Mouse (Mus musculus): ENCODE data around the gene Cdk13. TPM values are rescaled to one million over a fixed set of nuclear protein-coding genes. Genes with fewer than 3 reads are reported as not detected.

The Cdk13 gene
- polyA plus RNA-seq, 1 experiment from 2014 or later = 15.9 TPM

DNA sequence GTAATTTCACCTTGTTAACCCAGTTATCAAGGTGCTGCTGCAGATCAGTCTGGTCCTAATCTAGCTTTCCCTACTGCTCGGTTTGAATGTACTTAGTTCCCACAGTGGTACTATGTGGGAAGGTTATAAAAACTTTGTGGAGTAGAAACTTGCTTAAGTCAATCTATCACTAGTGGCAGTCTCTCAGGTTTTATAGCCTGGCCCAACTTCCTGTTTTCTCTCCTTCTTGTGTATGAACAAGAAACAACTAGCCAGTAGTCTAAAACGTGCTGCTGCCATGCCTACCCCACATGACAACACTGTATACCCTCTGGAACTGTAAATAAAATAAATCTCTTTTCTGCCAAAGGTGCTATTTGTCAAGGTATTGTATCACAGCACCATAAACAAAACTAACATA, 25.0 kb downstream of the Cdk13 start:
- no peak overlapping the region for H3K4me3 ChIP-seq (ENCODE audit: low read depth, low read length)
- WGBS = 75% methylated on average over 2 of the region's 2 CpGs

DNA sequence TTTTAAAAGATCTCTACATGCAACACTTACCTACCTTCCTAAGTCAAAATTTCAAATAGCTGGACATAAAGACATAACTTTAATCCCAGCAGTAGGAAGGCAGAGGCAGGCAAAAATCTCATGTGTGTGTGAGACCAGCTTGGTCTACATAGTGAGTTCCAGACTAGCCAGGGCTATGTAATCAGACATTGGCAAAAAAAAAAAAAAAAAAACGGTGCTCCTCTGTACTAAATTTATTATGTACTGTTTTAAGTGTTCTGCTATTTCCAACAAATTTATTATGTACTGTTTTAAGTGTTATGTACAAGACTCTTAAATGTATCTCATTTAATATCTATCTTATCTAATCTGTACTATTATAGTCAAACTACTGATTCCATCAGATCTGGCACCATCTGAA, 28.6 kb downstream of the Cdk13 start:
- no peak overlapping the region for H3K4me3 ChIP-seq (ENCODE audit: low read depth, low read length)
- ATAC-seq (replicated peaks; ENCODE audit: low FRiP score) = no peak
- no peaks in the 10 kb centered on the region for H3K9me3 ChIP-seq (ENCODE audit: control insufficient read depth, low read length)
- H3K4me2 ChIP-seq = no peak overlapping the region
- 88% methylated on average over 1 of the region's 1 CpGs for WGBS
- no peaks in the 10 kb centered on the region for H3K27me3 ChIP-seq (replicated peaks; ENCODE audit: control insufficient read depth, insufficient read depth, low read length)
- no peak for DNase-seq (ENCODE audit: low spot score)
- H3K27ac ChIP-seq (ENCODE audit: low read depth, low read length) = no peak overlapping the region
- no peak overlapping the region for H3K9ac ChIP-seq (ENCODE audit: low read depth, low read length)
- no peaks in the 10 kb centered on the region for H3K4me1 ChIP-seq (replicated peaks; ENCODE audit: control insufficient read depth, insufficient read depth, low read length)
- H3K36me3 ChIP-seq (ENCODE audit: control insufficient read depth, insufficient read depth, low read length) = peaks cover 4% of the 10 kb centered on the region; the same call in 1 of the 2 replicates

More for the DNA sequence above, 25.0 kb downstream of the Cdk13 start:
- H3K36me3 ChIP-seq (ENCODE audit: control insufficient read depth, insufficient read depth, low read length) = no peaks in the 10 kb centered on the region; the same call in 1 of the 2 replicates
- H3K4me1 ChIP-seq (replicated peaks; ENCODE audit: control insufficient read depth, insufficient read depth, low read length) = no peaks in the 10 kb centered on the region
- no peaks in the 10 kb centered on the region for H3K27me3 ChIP-seq (replicated peaks; ENCODE audit: control insufficient read depth, insufficient read depth, low read length)
- H3K27ac ChIP-seq (ENCODE audit: low read depth, low read length) = no peak overlapping the region
- no peak overlapping the region for H3K4me2 ChIP-seq
- H3K9me3 ChIP-seq (ENCODE audit: control insufficient read depth, low read length) = no peaks in the 10 kb centered on the region
- DNase-seq (ENCODE audit: low spot score) (no peak), ATAC-seq (replicated peaks; ENCODE audit: low FRiP score) (no peak)
- H3K9ac ChIP-seq (ENCODE audit: low read depth, low read length) = no peak overlapping the region

DNA sequence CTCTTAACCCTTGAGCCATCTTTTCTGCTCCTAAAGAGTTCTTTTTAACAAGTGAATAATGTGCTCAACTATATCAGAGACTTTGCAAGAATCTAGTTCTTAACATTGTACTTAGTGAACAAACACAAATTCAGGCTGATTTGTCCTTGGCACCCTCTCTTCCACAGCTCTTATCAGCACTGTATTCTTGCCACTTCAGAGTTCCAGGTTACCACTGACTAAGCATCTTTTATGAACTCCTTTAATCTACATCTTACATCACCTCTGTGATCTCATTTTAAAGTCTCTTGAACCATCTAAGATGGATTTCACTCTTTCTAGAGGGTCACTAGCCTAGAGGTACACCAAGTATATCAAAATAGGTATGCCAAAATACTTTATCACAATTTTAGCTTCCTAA, 29.5 kb downstream of the Cdk13 start:
- DNase-seq (ENCODE audit: low spot score) (no peak), ATAC-seq (replicated peaks; ENCODE audit: low FRiP score) (no peak)

GRCm38 (mm10) chr13:17773112-17773511, 31.8 kb downstream of the Cdk13 start:
- Histone ChIP-seq H3K27me3 (replicated peaks; ENCODE audit: control insufficient read depth, insufficient read depth, low read length) (no peaks in the 10 kb centered on the region), H3K4me1 (replicated peaks; ENCODE audit: control insufficient read depth, insufficient read depth, low read length) (no peaks in the 10 kb centered on the region), H3K4me3 (ENCODE audit: low read depth, low read length) (no peak overlapping the region), H3K27ac (ENCODE audit: low read depth, low read length) (no peak overlapping the region), H3K9ac (ENCODE audit: low read depth, low read length) (no peak overlapping the region), H3K36me3 (ENCODE audit: control insufficient read depth, insufficient read depth, low read length) (peaks cover 4% of the 10 kb centered on the region; the same call in 1 of the 2 replicates), H3K9me3 (ENCODE audit: control insufficient read depth, low read length) (no peaks in the 10 kb centered on the region), H3K4me2 (no peak overlapping the region)
- DNase-seq (ENCODE audit: low spot score) = no peak
- ATAC-seq (replicated peaks; ENCODE audit: low FRiP score) = no peak

More for the DNA sequence above, 29.5 kb downstream of the Cdk13 start:
- H3K9ac ChIP-seq (ENCODE audit: low read depth, low read length) = no peak overlapping the region
- H3K4me2 ChIP-seq = no peak overlapping the region
- peaks cover 4% of the 10 kb centered on the region; the same call in 1 of the 2 replicates for H3K36me3 ChIP-seq (ENCODE audit: control insufficient read depth, insufficient read depth, low read length)
- H3K9me3 ChIP-seq (ENCODE audit: control insufficient read depth, low read length) = no peaks in the 10 kb centered on the region
- H3K4me1 ChIP-seq (replicated peaks; ENCODE audit: control insufficient read depth, insufficient read depth, low read length) = no peaks in the 10 kb centered on the region
- H3K27me3 ChIP-seq (replicated peaks; ENCODE audit: control insufficient read depth, insufficient read depth, low read length) = no peaks in the 10 kb centered on the region
- no peak overlapping the region for H3K27ac ChIP-seq (ENCODE audit: low read depth, low read length)
- H3K4me3 ChIP-seq (ENCODE audit: low read depth, low read length) = no peak overlapping the region

DNA sequence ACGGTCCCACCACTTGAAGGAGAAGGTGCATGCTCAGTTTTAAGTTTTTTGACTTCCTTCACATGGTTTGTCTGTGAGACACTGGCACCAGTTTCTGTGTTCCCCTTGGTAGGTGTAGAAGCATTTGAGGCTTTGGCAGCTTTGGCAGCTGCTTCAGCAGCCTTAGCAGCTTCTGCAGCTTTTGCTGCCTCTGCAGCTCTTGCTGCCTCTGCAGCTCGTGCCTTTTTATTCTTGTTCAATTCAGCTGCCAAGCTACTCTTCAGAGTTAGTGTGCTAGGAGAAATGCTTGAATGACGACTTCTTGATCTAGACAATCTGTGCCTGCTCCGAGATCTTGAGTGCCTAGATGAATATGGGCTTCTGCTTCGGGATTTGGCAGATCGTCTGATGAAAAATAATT, 32.3 kb downstream of the Cdk13 start:
- H3K36me3 ChIP-seq (ENCODE audit: control insufficient read depth, insufficient read depth, low read length) = peaks cover 4% of the 10 kb centered on the region; the same call in 1 of the 2 replicates

GRCm38 (mm10) chr13:17762405-17762804, 42.5 kb downstream of the Cdk13 start:
- DNase-seq (ENCODE audit: low spot score) (no peak), ATAC-seq (replicated peaks; ENCODE audit: low FRiP score) (no peak)
- Histone ChIP-seq H3K36me3 (ENCODE audit: control insufficient read depth, insufficient read depth, low read length) (peaks cover 5% of the 10 kb centered on the region; the same call in 1 of the 2 replicates), H3K9ac (ENCODE audit: low read depth, low read length) (no peak overlapping the region), H3K9me3 (ENCODE audit: control insufficient read depth, low read length) (no peaks in the 10 kb centered on the region), H3K4me1 (replicated peaks; ENCODE audit: control insufficient read depth, insufficient read depth, low read length) (no peaks in the 10 kb centered on the region), H3K27ac (ENCODE audit: low read depth, low read length) (no peak overlapping the region), H3K27me3 (replicated peaks; ENCODE audit: control insufficient read depth, insufficient read depth, low read length) (no peaks in the 10 kb centered on the region), H3K4me3 (ENCODE audit: low read depth, low read length) (no peak overlapping the region), H3K4me2 (no peak overlapping the region)
- WGBS = 81% methylated on average over 1 of the region's 1 CpGs

More for the DNA sequence above, 32.3 kb downstream of the Cdk13 start:
- no peaks in the 10 kb centered on the region for H3K4me1 ChIP-seq (replicated peaks; ENCODE audit: control insufficient read depth, insufficient read depth, low read length)
- no peak overlapping the region for H3K4me2 ChIP-seq
- ATAC-seq (replicated peaks; ENCODE audit: low FRiP score) (no peak), DNase-seq (ENCODE audit: low spot score) (no peak)
- H3K27ac ChIP-seq (ENCODE audit: low read depth, low read length) = no peak overlapping the region
- 88% methylated on average over 6 of the region's 6 CpGs for WGBS
- H3K27me3 ChIP-seq (replicated peaks; ENCODE audit: control insufficient read depth, insufficient read depth, low read length) = no peaks in the 10 kb centered on the region
- H3K9me3 ChIP-seq (ENCODE audit: control insufficient read depth, low read length) = no peaks in the 10 kb centered on the region
- no peak overlapping the region for H3K4me3 ChIP-seq (ENCODE audit: low read depth, low read length)
- H3K9ac ChIP-seq (ENCODE audit: low read depth, low read length) = no peak overlapping the region

DNA sequence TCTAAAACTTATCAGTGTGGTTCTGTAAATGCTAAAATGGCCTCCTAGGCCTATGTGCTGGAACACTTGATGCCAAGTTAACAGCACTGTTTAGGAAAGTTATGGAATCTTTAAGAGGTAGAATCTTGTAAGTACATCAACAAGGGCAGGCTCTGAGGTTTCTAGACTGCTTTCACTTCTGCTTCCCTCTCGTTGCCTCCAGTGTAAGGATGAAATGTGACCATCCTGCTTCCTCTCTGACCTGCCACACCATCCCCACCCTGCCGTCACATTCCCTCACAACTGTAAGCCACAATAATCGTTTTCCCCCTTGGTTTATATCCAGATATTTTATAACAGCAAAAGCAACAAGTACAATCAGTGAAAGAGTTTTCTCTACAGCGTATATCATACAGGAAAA, 49.9 kb downstream of the Cdk13 start:
- no peak for DNase-seq (ENCODE audit: low spot score)
- ATAC-seq (replicated peaks; ENCODE audit: low FRiP score) = no peak
- Histone ChIP-seq H3K9me3 (ENCODE audit: control insufficient read depth, low read length) (no peaks in the 10 kb centered on the region), H3K36me3 (ENCODE audit: control insufficient read depth, insufficient read depth, low read length) (peaks cover 6% of the 10 kb centered on the region; the same call in 1 of the 2 replicates), H3K4me1 (replicated peaks; ENCODE audit: control insufficient read depth, insufficient read depth, low read length) (no peaks in the 10 kb centered on the region), H3K27me3 (replicated peaks; ENCODE audit: control insufficient read depth, insufficient read depth, low read length) (no peaks in the 10 kb centered on the region), H3K4me2 (no peak overlapping the region), H3K9ac (ENCODE audit: low read depth, low read length) (no peak overlapping the region), H3K4me3 (ENCODE audit: low read depth, low read length) (no peak overlapping the region), H3K27ac (ENCODE audit: low read depth, low read length) (no peak overlapping the region)
- WGBS = 69% methylated on average over 4 of the region's 4 CpGs

DNA sequence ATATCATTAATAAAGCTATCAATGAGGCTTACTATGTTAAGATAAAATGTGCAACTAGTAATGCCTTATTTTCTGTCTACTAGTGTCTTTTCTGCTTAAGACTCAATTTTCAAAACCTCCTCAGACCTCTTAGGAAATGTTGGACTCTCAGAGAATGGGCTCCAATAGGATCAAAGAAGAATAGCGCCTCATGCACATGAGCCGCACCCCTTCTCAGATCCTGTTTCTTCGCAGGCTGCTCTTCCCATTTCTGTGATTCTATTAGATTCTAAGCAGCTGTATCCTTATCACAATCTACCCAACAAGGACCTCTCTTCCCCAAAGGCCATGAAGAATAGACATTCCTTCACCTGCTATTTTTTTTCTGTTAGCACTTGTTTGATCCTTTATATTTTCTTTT, 76.1 kb downstream of the Cdk13 start:
- H3K4me2 ChIP-seq = no peak overlapping the region
- no peak overlapping the region for H3K9ac ChIP-seq (ENCODE audit: low read depth, low read length)
- no peaks in the 10 kb centered on the region for H3K9me3 ChIP-seq (ENCODE audit: control insufficient read depth, low read length)
- no peak overlapping the region for H3K4me3 ChIP-seq (ENCODE audit: low read depth, low read length)
- DNase-seq (ENCODE audit: low spot score) (no peak), ATAC-seq (replicated peaks; ENCODE audit: low FRiP score) (no peak)
- peaks cover 5% of the 10 kb centered on the region; the same call in 1 of the 2 replicates for H3K36me3 ChIP-seq (ENCODE audit: control insufficient read depth, insufficient read depth, low read length)
- no peaks in the 10 kb centered on the region for H3K27me3 ChIP-seq (replicated peaks; ENCODE audit: control insufficient read depth, insufficient read depth, low read length)
- no peak overlapping the region for H3K27ac ChIP-seq (ENCODE audit: low read depth, low read length)
- no peaks in the 10 kb centered on the region for H3K4me1 ChIP-seq (replicated peaks; ENCODE audit: control insufficient read depth, insufficient read depth, low read length)
- 89% methylated on average over 3 of the region's 3 CpGs for WGBS

- no peaks in the 10 kb centered on the region for H3K9me3 ChIP-seq (ENCODE audit: control insufficient read depth, low read length)
- no peaks in the 10 kb centered on the region for H3K27me3 ChIP-seq (replicated peaks; ENCODE audit: control insufficient read depth, insufficient read depth, low read length)
- no peak overlapping the region for H3K4me3 ChIP-seq (ENCODE audit: low read depth, low read length)
- DNase-seq (ENCODE audit: low spot score) (no peak), ATAC-seq (replicated peaks; ENCODE audit: low FRiP score) (no peak)
- H3K27ac ChIP-seq (ENCODE audit: low read depth, low read length) = no peak overlapping the region
- H3K4me1 ChIP-seq (replicated peaks; ENCODE audit: control insufficient read depth, insufficient read depth, low read length) = no peaks in the 10 kb centered on the region
- H3K9ac ChIP-seq (ENCODE audit: low read depth, low read length) = no peak overlapping the region
- WGBS = 87% methylated on average over 4 of the region's 4 CpGs
- no peak overlapping the region for H3K4me2 ChIP-seq
- peaks cover 5% of the 10 kb centered on the region; the same call in 1 of the 2 replicates for H3K36me3 ChIP-seq (ENCODE audit: control insufficient read depth, insufficient read depth, low read length)
Measured at GRCm38 (mm10) chr13:17727922-17728321, 77.0 kb downstream of the Cdk13 start.

Data from liver, embryonic 11.5 days (tissue).